Mouse (Mus musculus): ENCODE measurements around the gene Nsun3. TPM values are rescaled to one million over a fixed set of nuclear protein-coding genes. Genes with fewer than 3 reads are reported as not detected.

Nsun3 gene
- total and polyA plus RNA-seq, 2 experiments from 2014 or later: 10.0 to 10.5 TPM

GRCm38 (mm10) chr16:62822472-62822871 lies 35.9 kb upstream of the Nsun3 start:
- Histone ChIP-seq H3K4me2 (ENCODE audit: low read depth, low read length, poor library complexity, severe bottlenecking) (no peak overlapping the region), H3K9ac (replicated peaks; ENCODE audit: low read length, poor library complexity, severe bottlenecking) (no peak overlapping the region), H3K36me3 (ENCODE audit: insufficient read depth, low read length) (no peaks in the 10 kb centered on the region), H3K27me3 (ENCODE audit: insufficient read depth, low read length) (no peaks in the 10 kb centered on the region), H3K27ac (ENCODE audit: low read depth, low read length) (no peak overlapping the region), H3K9me3 (ENCODE audit: low read length) (no peaks in the 10 kb centered on the region), H3K4me1 (ENCODE audit: insufficient read depth, low read length) (no peaks in the 10 kb centered on the region), H3K4me3 (ENCODE audit: low read depth, low read length) (no peak overlapping the region)
- ATAC-seq (ENCODE audit: low FRiP score): no peak
- DNase-seq (ENCODE audit: low spot score): no peak
- no peak for TF ChIP-seq CTCF (IDR thresholded peaks at IDR 0.05)
- 92% methylated on average over 6 of the region's 6 CpGs for WGBS

- H3K27ac ChIP-seq (ENCODE audit: low read depth, low read length): no peak within 1 kb of the TSS
- no peaks in the 10 kb centered on the region for H3K9me3 ChIP-seq (ENCODE audit: low read length)
- no peak for TF ChIP-seq CTCF (IDR thresholded peaks at IDR 0.05)
- H3K9ac ChIP-seq (replicated peaks; ENCODE audit: low read length, poor library complexity, severe bottlenecking): no peak within 1 kb of the TSS
- H3K4me3 ChIP-seq (ENCODE audit: low read depth, low read length): no peak within 1 kb of the TSS
- no peaks in the 10 kb centered on the region for H3K36me3 ChIP-seq (ENCODE audit: insufficient read depth, low read length)
- DNase-seq (ENCODE audit: low spot score) (no peak), ATAC-seq (ENCODE audit: low FRiP score) (no peak)
- WGBS: 85% methylated on average over 5 of the region's 5 CpGs
- H3K4me1 ChIP-seq (ENCODE audit: insufficient read depth, low read length): no peaks in the 10 kb centered on the region
- no peak within 1 kb of the TSS for H3K4me2 ChIP-seq (ENCODE audit: low read depth, low read length, poor library complexity, severe bottlenecking)
- H3K27me3 ChIP-seq (ENCODE audit: insufficient read depth, low read length): no peaks in the 10 kb centered on the region
These were observed 27.9 kb upstream of the Nsun3 start, which contains the start of gene Stx19 for GRCm38 (mm10) chr16:62814491-62814890. TSS of gene Stx19 (plus strand) at chr16:62814676.

GRCm38 (mm10) chr16:62813790-62814189 lies 27.2 kb upstream of the Nsun3 start:
- Histone ChIP-seq H3K27me3 (ENCODE audit: insufficient read depth, low read length) (no peaks in the 10 kb centered on the region), H3K4me3 (ENCODE audit: low read depth, low read length) (no peak overlapping the region), H3K9me3 (ENCODE audit: low read length) (no peaks in the 10 kb centered on the region), H3K9ac (replicated peaks; ENCODE audit: low read length, poor library complexity, severe bottlenecking) (no peak overlapping the region), H3K4me1 (ENCODE audit: insufficient read depth, low read length) (no peaks in the 10 kb centered on the region), H3K36me3 (ENCODE audit: insufficient read depth, low read length) (no peaks in the 10 kb centered on the region), H3K4me2 (ENCODE audit: low read depth, low read length, poor library complexity, severe bottlenecking) (no peak overlapping the region), H3K27ac (ENCODE audit: low read depth, low read length) (no peak overlapping the region)
- DNase-seq (ENCODE audit: low spot score) (no peak), ATAC-seq (ENCODE audit: low FRiP score) (no peak)
- TF ChIP-seq CTCF (IDR thresholded peaks at IDR 0.05): no peak
- 74% methylated on average over 5 of the region's 5 CpGs for WGBS

GRCm38 (mm10) chr16:62810855-62811254 lies 24.2 kb upstream of the Nsun3 start:
- Histone ChIP-seq H3K4me2 (ENCODE audit: low read depth, low read length, poor library complexity, severe bottlenecking) (no peak overlapping the region), H3K4me1 (ENCODE audit: insufficient read depth, low read length) (no peaks in the 10 kb centered on the region), H3K36me3 (ENCODE audit: insufficient read depth, low read length) (no peaks in the 10 kb centered on the region), H3K27ac (ENCODE audit: low read depth, low read length) (no peak overlapping the region), H3K27me3 (ENCODE audit: insufficient read depth, low read length) (no peaks in the 10 kb centered on the region), H3K9ac (replicated peaks; ENCODE audit: low read length, poor library complexity, severe bottlenecking) (no peak overlapping the region), H3K9me3 (ENCODE audit: low read length) (no peaks in the 10 kb centered on the region), H3K4me3 (ENCODE audit: low read depth, low read length) (no peak overlapping the region)
- 92% methylated on average over 4 of the region's 4 CpGs for WGBS
- no peak for DNase-seq (ENCODE audit: low spot score)
- TF ChIP-seq CTCF (IDR thresholded peaks at IDR 0.05): no peak
- ATAC-seq (ENCODE audit: low FRiP score): no peak

- TF ChIP-seq CTCF (IDR thresholded peaks at IDR 0.05): no peak
- H3K9ac ChIP-seq (replicated peaks; ENCODE audit: low read length, poor library complexity, severe bottlenecking): no peak overlapping the region
- no peak overlapping the region for H3K4me2 ChIP-seq (ENCODE audit: low read depth, low read length, poor library complexity, severe bottlenecking)
- 71% methylated on average over 8 of the region's 8 CpGs for WGBS
- no peak overlapping the region for H3K27ac ChIP-seq (ENCODE audit: low read depth, low read length)
- H3K36me3 ChIP-seq (ENCODE audit: insufficient read depth, low read length): peaks cover 2% of the 10 kb centered on the region; the same call in 1 of the 2 replicates
- no peaks in the 10 kb centered on the region for H3K4me1 ChIP-seq (ENCODE audit: insufficient read depth, low read length)
- H3K4me3 ChIP-seq (ENCODE audit: low read depth, low read length): no peak overlapping the region
- no peaks in the 10 kb centered on the region for H3K9me3 ChIP-seq (ENCODE audit: low read length)
- DNase-seq (ENCODE audit: low spot score): no peak
- ATAC-seq (ENCODE audit: low FRiP score): no peak
- no peaks in the 10 kb centered on the region for H3K27me3 ChIP-seq (ENCODE audit: insufficient read depth, low read length)
These were observed 20.8 kb upstream of the Nsun3 start for GRCm38 (mm10) chr16:62807249-62807979.

- WGBS: 94% methylated on average over 3 of the region's 3 CpGs
- H3K36me3 ChIP-seq (ENCODE audit: insufficient read depth, low read length): peaks cover 16% of the 10 kb centered on the region; the same call in 1 of the 2 replicates
- H3K4me1 ChIP-seq (ENCODE audit: insufficient read depth, low read length): no peaks in the 10 kb centered on the region
- H3K9ac ChIP-seq (replicated peaks; ENCODE audit: low read length, poor library complexity, severe bottlenecking): no peak overlapping the region
- no peak overlapping the region for H3K4me2 ChIP-seq (ENCODE audit: low read depth, low read length, poor library complexity, severe bottlenecking)
- H3K27ac ChIP-seq (ENCODE audit: low read depth, low read length): no peak overlapping the region
- H3K27me3 ChIP-seq (ENCODE audit: insufficient read depth, low read length): no peaks in the 10 kb centered on the region
- no peak for TF ChIP-seq CTCF (IDR thresholded peaks at IDR 0.05)
- ATAC-seq (ENCODE audit: low FRiP score): no peak
- H3K4me3 ChIP-seq (ENCODE audit: low read depth, low read length): no peak overlapping the region
- H3K9me3 ChIP-seq (ENCODE audit: low read length): no peaks in the 10 kb centered on the region
- DNase-seq (ENCODE audit: low spot score): no peak
These were observed 18.0 kb upstream of the Nsun3 start for GRCm38 (mm10) chr16:62804621-62805020.

Measured in midbrain, postnatal 0 days (tissue).